Mouse (Mus musculus): Measurements from ENCODE around the gene Med8. TPM values are rescaled to one million over a fixed set of nuclear protein-coding genes. Genes with fewer than 3 reads are reported as not detected.
A peak's percentile ranks its signal among the peaks of the same experiment; 100 is the strongest.

Med8 gene
- polyA plus RNA-seq, 1 experiment from 2014 or later, result 127 TPM

DNA sequence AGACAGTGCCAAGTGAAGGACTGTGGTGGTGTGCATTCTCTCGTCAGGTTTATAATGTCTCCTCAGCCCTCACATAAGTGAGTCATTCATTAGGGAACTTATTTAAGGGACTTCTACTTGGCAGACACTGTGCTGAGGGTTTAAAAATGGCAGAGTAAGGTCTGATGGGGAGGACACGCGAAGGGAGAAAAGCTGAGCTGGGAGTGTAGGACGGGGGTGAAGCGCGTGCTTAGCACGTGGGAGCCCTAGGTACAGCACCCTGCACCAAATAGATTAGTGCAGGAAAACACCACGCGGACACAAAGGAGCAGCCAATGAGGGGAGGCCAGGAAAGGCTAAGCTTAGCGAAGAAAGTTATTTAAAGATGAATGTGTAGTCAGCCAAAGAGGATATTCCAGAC is 36.0 kb downstream of the Med8 start:
- Histone ChIP-seq H3K9ac (no peak overlapping the region), H3K27ac (no peak overlapping the region), H3K4me1 (peaks cover 15% of the 10 kb centered on the region; the same call in 1 of the 2 replicates), H3K4me2 (replicated peaks) (no peak overlapping the region), H3K4me3 (no peak overlapping the region), H3K27me3 (replicated peaks) (0 out of 2 replicates have a peak, but pooled peaks cover 8% of the 10 kb centered on the region), H3K9me3 (no peaks in the 10 kb centered on the region), H3K36me3 (no peaks in the 10 kb centered on the region)
- WGBS, result 90% methylated on average over 10 of the region's 10 CpGs
- ATAC-seq (ENCODE audit: low FRiP score, low read depth), result no peak

DNA sequence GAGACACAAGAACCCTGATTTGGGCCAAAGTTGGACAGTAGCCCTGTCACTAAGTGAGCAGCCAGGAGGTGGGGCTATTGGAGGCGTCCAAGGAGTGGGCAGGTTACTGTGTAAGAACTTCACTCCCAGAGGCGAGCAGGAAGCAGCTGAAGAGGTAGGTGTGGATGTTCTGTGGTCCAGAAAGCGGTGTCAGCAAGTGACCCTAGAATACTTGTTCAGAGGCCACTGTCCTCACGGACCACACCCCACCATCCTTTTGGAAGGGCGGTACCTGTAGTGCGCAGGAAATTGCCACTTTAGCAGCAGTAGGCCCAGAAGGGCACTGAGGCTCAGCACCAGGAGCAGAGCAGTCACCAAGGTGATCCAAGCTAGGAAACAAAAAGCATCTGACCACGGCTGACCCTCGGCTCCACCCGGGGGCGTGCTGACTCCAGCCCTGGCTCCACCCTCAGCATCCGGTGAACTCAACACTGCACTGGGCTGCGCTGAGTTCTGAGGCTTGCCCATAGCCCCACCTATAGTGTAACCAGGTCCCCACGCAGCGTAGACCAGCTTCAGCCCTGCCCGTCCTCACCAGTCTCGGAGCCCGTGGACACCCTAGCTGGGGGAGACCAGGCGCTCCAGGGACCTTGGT is 36.8 kb downstream of the Med8 start:
- peak overlapping the region; percentile 37 for H3K4me3 ChIP-seq
- H3K9ac ChIP-seq, result peak overlapping the region; percentile 55
- ATAC-seq (ENCODE audit: low FRiP score, low read depth), result peak; percentile 73
- H3K27me3 ChIP-seq (replicated peaks), result 0 out of 2 replicates have a peak, but pooled peaks cover 8% of the 10 kb centered on the region
- 18% methylated on average over 18 of the region's 18 CpGs for WGBS
- no peaks in the 10 kb centered on the region for H3K9me3 ChIP-seq
- peak overlapping the region; percentile 82 for H3K4me2 ChIP-seq (replicated peaks)
- peaks cover 15% of the 10 kb centered on the region; the same call in 1 of the 2 replicates for H3K4me1 ChIP-seq
- H3K36me3 ChIP-seq, result no peaks in the 10 kb centered on the region
- no peak overlapping the region for H3K27ac ChIP-seq

DNA sequence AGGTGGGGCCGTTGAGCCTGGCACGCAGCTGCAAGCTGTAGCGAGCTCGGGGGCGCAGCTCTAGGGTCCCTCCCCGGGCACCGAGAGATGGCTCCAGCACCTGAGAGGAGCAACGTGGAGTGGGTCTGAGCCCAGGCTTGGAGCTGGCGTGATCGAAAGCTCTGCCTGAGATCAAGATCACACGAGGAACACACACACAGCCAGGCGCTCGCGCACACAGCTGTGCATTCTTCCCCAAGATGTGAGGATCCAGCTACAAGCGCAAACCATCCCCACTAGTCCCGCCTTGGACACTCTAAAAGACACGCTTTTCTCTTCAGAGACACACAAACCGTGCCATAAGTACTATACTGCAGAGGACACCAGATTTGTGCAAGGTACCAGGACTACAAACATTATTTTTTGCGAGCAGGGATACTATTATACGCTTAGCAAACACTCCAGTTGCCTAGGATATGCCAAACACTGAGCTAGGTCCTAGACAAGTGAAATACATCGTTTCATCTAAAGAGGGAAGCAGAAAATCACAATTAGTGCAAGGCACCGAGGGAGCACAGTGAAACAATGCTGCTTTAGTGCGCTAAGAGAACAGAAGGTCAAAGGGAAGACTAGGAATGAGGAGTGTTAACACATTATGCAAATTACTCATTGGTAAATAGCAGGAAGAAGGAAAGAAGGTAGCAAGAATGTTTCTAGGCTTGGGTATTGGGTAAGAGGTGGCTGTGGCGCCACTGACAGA is 37.4 kb downstream of the Med8 start:
- H3K9ac ChIP-seq, result peak overlapping the region; percentile 55
- WGBS, result 13% methylated on average over 24 of the region's 24 CpGs
- no peaks in the 10 kb centered on the region for H3K9me3 ChIP-seq

DNA sequence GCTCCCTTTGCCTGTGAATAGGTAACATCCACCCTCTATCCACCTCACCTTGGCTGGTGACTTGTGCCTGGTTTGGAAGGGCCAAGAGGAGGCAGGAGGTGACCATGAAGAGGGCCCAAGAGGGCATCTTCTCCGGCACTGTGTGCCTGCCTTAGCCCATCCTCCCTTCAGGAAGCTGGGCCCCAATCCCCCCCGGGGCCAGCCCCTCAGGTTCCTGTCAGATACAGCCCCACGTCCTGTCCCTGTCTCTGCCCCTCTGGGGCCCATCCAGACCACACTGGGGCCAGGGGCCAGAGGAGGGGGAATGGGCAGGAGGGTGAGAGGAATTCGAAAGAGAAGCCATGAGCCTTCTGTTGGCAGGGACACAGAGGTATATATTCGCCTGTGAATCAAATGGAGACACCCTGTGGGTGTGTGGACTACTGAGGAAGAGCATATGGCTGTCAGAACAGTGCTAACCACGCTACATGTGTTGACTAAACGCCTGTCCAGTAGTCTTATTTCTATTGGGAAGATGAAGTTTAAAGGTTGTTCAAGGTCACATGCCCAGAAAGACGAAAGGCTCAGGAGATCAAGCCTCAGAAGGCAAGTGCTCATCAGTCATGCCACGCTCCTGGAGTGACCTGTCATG is 48.3 kb downstream of the Med8 start, which contains the start of gene Mpl:
Gene Mpl (minus strand): TSS at position 169 of the 631 bp plus-strand sequence.
- Histone ChIP-seq H3K4me3 (no peak within 1 kb of the TSS), H3K9me3 (no peaks in the 10 kb centered on the region), H3K36me3 (no peaks in the 10 kb centered on the region), H3K4me2 (replicated peaks) (no peak within 1 kb of the TSS), H3K27me3 (replicated peaks) (no peaks in the 10 kb centered on the region), H3K4me1 (no peaks in the 10 kb centered on the region), H3K27ac (no peak within 1 kb of the TSS), H3K9ac (no peak within 1 kb of the TSS)
- WGBS, result 81% methylated on average over 9 of the region's 9 CpGs
- ATAC-seq (ENCODE audit: low FRiP score, low read depth), result no peak

More for the DNA sequence above, 37.4 kb downstream of the Med8 start:
- H3K4me2 ChIP-seq (replicated peaks), result peak overlapping the region; percentile 82
- peak overlapping the region; percentile 37 for H3K4me3 ChIP-seq
- peak; percentile 52 for ATAC-seq (ENCODE audit: low FRiP score, low read depth)
- 0 out of 2 replicates have a peak, but pooled peaks cover 8% of the 10 kb centered on the region for H3K27me3 ChIP-seq (replicated peaks)
- H3K27ac ChIP-seq, result no peak overlapping the region
- H3K4me1 ChIP-seq, result peaks cover 15% of the 10 kb centered on the region; the same call in 1 of the 2 replicates
- no peaks in the 10 kb centered on the region for H3K36me3 ChIP-seq

DNA sequence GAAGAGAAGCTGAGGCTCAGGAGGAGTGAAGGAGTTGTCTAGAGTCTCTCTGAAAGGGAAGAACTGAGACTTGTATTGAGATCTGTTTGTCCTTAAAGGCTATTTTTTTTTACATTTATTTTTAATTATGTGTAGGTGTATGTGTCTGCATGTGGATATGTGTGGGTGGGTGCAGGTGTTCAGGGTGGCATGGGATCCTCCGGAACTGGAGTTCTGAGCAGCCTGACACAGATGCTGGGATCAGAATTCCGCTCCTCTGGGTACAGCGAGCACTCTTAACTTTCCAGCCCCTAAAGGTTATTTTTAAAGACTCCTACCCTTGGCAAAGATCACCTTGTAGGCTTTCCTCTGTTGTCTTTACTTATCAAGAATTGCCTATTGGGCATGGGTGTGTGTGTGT is 55.8 kb downstream of the Med8 start:
- no peak overlapping the region for H3K9ac ChIP-seq
- H3K27me3 ChIP-seq (replicated peaks), result no peaks in the 10 kb centered on the region
- no peak overlapping the region for H3K27ac ChIP-seq
- 97% methylated on average over 3 of the region's 3 CpGs for WGBS
- no peaks in the 10 kb centered on the region for H3K36me3 ChIP-seq
- H3K4me1 ChIP-seq, result no peaks in the 10 kb centered on the region
- no peak overlapping the region for H3K4me2 ChIP-seq (replicated peaks)
- H3K4me3 ChIP-seq, result no peak overlapping the region
- peaks cover 6% of the 10 kb centered on the region; the same call in 1 of the 2 replicates for H3K9me3 ChIP-seq
- no peak for ATAC-seq (ENCODE audit: low FRiP score, low read depth)

Other genes with a start within 250 kb of the Med8 start
- 55.1 and 62.3 TPM in 2 replicates for gene Kdm4a, start 229.3 kb upstream of the Med8 start, polyA plus RNA-seq (2016; fragmentation: Nextera tagmentation; extraction: Ambion mirVana)
- gene Ptprf, start 117.9 kb upstream of the Med8 start, polyA plus RNA-seq (2016; fragmentation: Nextera tagmentation; extraction: Ambion mirVana), result 109 and 122 TPM in 2 replicates
- 10.8 and 11.8 TPM in 2 replicates for gene Szt2, start 64 bp upstream of the Med8 start, polyA plus RNA-seq (2016; fragmentation: Nextera tagmentation; extraction: Ambion mirVana)
- gene Elovl1, start 18.8 kb downstream of the Med8 start, polyA plus RNA-seq (2016; fragmentation: Nextera tagmentation; extraction: Ambion mirVana), result 38.2 and 40.6 TPM in 2 replicates
- 165 and 181 TPM in 2 replicates for gene Cdc20, start 28.0 kb downstream of the Med8 start, polyA plus RNA-seq (2016; fragmentation: Nextera tagmentation; extraction: Ambion mirVana)
- gene Mpl, start 48.2 kb downstream of the Med8 start, polyA plus RNA-seq (2016; fragmentation: Nextera tagmentation; extraction: Ambion mirVana), result 0.46 and 0.68 TPM in 2 replicates
- 23.2 and 23.5 TPM in 2 replicates for gene Tie1, start 80.7 kb downstream of the Med8 start, polyA plus RNA-seq (2016; fragmentation: Nextera tagmentation; extraction: Ambion mirVana)
- 0.56 TPM in 1 of 2 replicates, not detected in the other for gene 2610528J11Rik, start 117.7 kb downstream of the Med8 start, polyA plus RNA-seq (2016; fragmentation: Nextera tagmentation; extraction: Ambion mirVana)
- 0.23 TPM in 1 of 2 replicates, not detected in the other for gene Tmem125, start 134.7 kb downstream of the Med8 start, polyA plus RNA-seq (2016; fragmentation: Nextera tagmentation; extraction: Ambion mirVana)
- 1.2 and 1.3 TPM in 2 replicates for gene Cfap57, start 211.4 kb downstream of the Med8 start, polyA plus RNA-seq (2016; fragmentation: Nextera tagmentation; extraction: Ambion mirVana)
- gene Ebna1bp2, start 211.5 kb downstream of the Med8 start, polyA plus RNA-seq (2016; fragmentation: Nextera tagmentation; extraction: Ambion mirVana), result 151 and 158 TPM in 2 replicates
- not detected in 2 replicates for gene Olfr62, start 249.6 kb downstream of the Med8 start, polyA plus RNA-seq (2016; fragmentation: Nextera tagmentation; extraction: Ambion mirVana)

Measured in neural tube, embryonic 12.5 days (tissue).